Mouse (Mus musculus) limb, embryonic 14.5 days (tissue): ENCODE measurements at regions not wholly inside any gene's neighbourhood (a gene's known extent, or its start where the extent isn't known, plus 50 kb on each side); places are given as distances from the start of the nearest gene placed in this dataset.

Source experiments
- ATAC-seq: fragments of 200-750 bp; cut with Nextera tagmentation; 2 replicates; pipeline ENCODE4 v1.8.0; 2017; ENCODE audit warnings: low read depth, moderate number of reproducible peaks, moderate TSS enrichment; ENCODE audit not compliant: low FRiP score
- DNase-seq: peaks from one replicate; pipeline ENCODE4 v3.0.0-alpha.2; 2015; ENCODE audit warnings: low spot score
- H3K27ac ChIP-seq: fragments of 300-500 bp; sonication (generic); replicated peaks from 2 replicates; pipeline ENCODE4 v1.5.1; 2014; ENCODE audit warnings: low read depth, mild to moderate bottlenecking, low read length, moderate library complexity, mixed read lengths
- H3K27me3 ChIP-seq: fragments of 300-500 bp; sonication (generic); 2 replicates; pipeline ENCODE4 v1.6.1; 2014; ENCODE audit warnings: low read length, mixed read lengths; ENCODE audit not compliant: control insufficient read depth, insufficient read depth
- H3K36me3 ChIP-seq: fragments of 300-500 bp; sonication (generic); 2 replicates; pipeline ENCODE4 v1.6.1; 2014; ENCODE audit warnings: mild to moderate bottlenecking, low read length, moderate library complexity, mixed read lengths; ENCODE audit not compliant: control insufficient read depth, insufficient read depth
- H3K4me1 ChIP-seq: fragments of 300-500 bp; sonication (generic); 2 replicates; pipeline ENCODE4 v1.6.1; 2014; ENCODE audit warnings: antibody characterized with exemption, low read length, mixed read lengths; ENCODE audit not compliant: control insufficient read depth, insufficient read depth
- H3K4me2 ChIP-seq: fragments of 300-500 bp; sonication (generic); replicated peaks from 2 replicates; pipeline ENCODE4 v1.6.1; 2014; ENCODE audit warnings: low read depth, mild to moderate bottlenecking, low read length, moderate library complexity; ENCODE audit not compliant: severe bottlenecking
- H3K4me3 ChIP-seq: fragments of 300-500 bp; sonication (generic); replicated peaks from 2 replicates; pipeline ENCODE4 v1.5.1; 2014; ENCODE audit warnings: low read length
- H3K9ac ChIP-seq: fragments of 300-500 bp; sonication (generic); 2 replicates; pipeline ENCODE4 v1.6.1; 2014; ENCODE audit warnings: mild to moderate bottlenecking, low read depth, low read length, moderate library complexity; ENCODE audit not compliant: severe bottlenecking
- H3K9me3 ChIP-seq: fragments of 300-500 bp; sonication (generic); 2 replicates; pipeline ENCODE4 v1.6.1; 2016; ENCODE audit warnings: low read length; ENCODE audit not compliant: control insufficient read depth
- POLR2A ChIP-seq: fragments of 200-500 bp; IDR thresholded peaks from 2 replicates; pipeline ENCODE4 v1.8.0; 2012; ENCODE audit warnings: inconsistent platforms, mild to moderate bottlenecking, moderate library complexity, borderline replicate concordance; ENCODE audit not compliant: insufficient read depth, insufficient read length; ENCODE audit errors: extremely low read depth
- WGBS: fragments of 180-500 bp; shearing (Covaris S2); extraction: QIAGEN DNeasy Blood & Tissue Kit; methylation state at CpG from one replicate; pipeline ENCODE4 v1.1.7; 2014; 5-methylcytosine and 5-hydroxymethylcytosine counted together

DNA sequence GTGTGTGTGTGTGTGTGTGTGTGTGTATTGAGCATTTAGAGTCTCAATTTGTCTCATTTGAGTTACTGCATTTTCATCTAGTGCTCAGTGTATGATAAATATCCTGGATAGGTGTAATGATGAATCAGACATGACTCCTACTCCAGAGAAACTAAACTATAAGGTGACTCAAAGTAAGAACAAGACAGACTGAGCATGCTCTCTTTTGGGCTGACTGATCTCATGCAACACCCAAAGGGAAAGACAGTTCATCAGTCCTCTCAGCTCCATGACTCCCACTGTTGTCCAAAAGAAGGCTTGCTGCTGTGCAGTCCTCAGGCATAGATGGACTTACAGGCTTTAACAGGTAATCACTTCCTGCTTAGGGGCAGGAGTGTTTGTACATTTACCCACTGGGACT is 132.7 kb upstream of the Itga4 start:
- Histone ChIP-seq H3K27ac (no peak overlapping the region), H3K9me3 (no peaks in the 10 kb centered on the region), H3K4me2 (no peak overlapping the region), H3K9ac (no peak overlapping the region), H3K36me3 (no peaks in the 10 kb centered on the region), H3K4me1 (no peaks in the 10 kb centered on the region), H3K27me3 (no peaks in the 10 kb centered on the region), H3K4me3 (no peak overlapping the region)
- DNase-seq (no peak), ATAC-seq (no peak)
- TF ChIP-seq POLR2A = no peak

DNA sequence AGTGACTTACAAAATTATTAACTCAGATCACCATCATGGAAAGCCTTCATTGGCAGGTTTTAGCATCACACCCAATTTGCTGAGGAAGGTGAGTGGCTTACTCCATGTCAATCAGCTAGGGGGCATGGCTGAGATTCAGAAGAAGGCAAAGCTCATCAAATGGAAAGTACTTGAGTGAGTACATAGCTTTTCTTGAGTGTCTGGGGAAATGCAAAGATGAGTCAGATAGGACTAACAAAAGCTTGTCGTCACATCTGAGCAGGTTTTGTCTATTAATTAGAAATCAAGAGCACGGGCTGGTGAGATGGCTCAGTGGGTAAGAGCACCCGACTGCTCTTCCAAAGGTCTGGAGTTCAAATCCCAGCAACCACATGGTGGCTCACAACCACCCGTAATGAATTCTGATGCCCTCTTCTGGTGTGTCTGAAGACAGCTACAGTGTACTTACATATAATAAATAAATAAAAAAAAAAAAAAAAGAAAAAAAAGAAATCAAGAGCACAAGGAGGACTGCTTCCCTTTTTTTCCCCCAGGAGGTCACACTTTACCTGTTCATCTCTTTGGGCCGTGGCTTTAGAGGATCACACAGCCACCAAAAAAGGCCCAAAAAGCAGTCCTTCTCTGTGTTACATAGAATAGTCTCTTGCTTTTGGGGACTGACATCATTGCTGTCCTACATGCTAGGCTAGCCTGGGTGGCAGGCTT is 130.8 kb upstream of the Itga4 start:
- H3K4me2 ChIP-seq = no peak overlapping the region
- no peaks in the 10 kb centered on the region for H3K9me3 ChIP-seq
- no peak overlapping the region for H3K27ac ChIP-seq
- 96% methylated on average over 4 of the region's 5 CpGs for whole genome bisulfite sequencing
- no peaks in the 10 kb centered on the region for H3K4me1 ChIP-seq
- no peaks in the 10 kb centered on the region for H3K27me3 ChIP-seq
- TF ChIP-seq POLR2A = no peak
- no peaks in the 10 kb centered on the region for H3K36me3 ChIP-seq
- no peak overlapping the region for H3K4me3 ChIP-seq
- DNase-seq = no peak
- no peak for ATAC-seq
- no peak overlapping the region for H3K9ac ChIP-seq

DNA sequence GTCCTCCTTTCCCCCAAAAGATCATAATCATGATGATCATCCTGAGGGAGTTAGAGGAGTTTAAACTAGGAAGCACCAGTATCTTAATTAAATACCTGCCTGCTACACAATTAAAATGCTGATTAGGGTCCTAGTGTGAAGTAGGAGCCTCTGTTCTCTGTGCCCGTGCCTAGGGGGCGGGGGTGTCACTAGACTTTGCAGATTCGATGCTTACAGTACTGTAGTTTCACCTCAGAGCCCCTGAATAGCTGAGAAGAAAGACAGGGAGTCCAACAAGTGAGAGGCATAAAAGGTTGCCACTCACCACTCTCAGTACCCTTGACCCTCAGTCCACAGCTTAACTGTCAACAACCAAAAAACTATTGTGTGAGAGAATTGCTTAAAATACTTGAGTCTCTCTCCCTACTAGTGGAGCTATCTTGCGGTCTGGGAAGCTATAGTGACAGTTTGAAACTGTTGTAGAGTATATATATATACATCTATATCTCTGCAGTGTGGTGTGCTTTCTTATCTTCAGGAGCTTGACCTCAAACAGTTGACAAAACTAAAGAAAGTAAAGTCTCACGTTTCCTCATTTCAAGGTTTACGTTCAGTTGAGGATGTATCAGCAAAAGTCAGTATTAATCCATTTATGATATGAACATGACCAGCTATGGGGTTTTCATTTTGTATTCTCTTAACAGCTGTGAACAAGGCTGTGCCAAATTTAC is 128.9 kb upstream of the Itga4 start:
- WGBS = 52% methylated on average over 6 of the region's 6 CpGs
- no peak overlapping the region for H3K9ac ChIP-seq
- H3K27me3 ChIP-seq = no peaks in the 10 kb centered on the region
- ATAC-seq (no peak), DNase-seq (no peak)
- H3K9me3 ChIP-seq = no peaks in the 10 kb centered on the region
- H3K27ac ChIP-seq = no peak overlapping the region
- H3K4me1 ChIP-seq = no peaks in the 10 kb centered on the region
- no peaks in the 10 kb centered on the region for H3K36me3 ChIP-seq
- H3K4me3 ChIP-seq = no peak overlapping the region
- no peak overlapping the region for H3K4me2 ChIP-seq
- TF ChIP-seq POLR2A = no peak

DNA sequence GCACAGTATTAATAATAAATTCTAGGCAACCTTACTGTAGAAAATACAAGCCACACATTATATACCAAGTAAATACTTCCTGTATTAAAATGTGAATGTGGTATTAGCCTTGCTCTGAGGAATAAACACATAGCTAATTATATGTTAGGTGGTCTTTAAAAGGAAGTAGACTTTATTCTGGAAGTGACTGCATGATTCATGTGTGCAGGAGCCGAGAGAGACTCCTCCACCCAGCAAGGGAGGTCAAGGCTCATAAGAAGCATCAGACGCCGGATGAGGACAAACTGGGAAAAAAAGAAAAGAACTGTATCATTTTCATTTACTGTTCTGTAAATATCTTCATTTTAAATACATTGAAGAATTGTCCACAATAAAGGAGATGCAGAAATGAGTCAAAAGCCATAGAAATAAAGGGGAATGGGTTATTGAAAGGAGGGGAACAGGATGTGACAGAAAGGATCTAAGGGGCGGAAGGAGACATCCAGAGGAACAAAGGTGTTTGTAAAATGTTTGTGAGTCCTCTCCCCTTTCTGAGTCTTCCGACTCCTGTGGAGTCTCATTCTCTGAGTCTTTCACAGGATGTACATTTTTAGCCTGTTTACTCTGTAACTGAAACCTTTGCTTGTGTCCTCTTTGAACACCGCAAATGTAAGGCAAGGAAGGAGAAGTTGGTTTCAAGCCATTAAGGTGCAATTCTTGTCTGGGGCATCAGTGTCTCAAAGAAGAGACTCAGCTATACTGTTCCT is 128.1 kb upstream of the Itga4 start:
- Histone ChIP-seq H3K36me3 (no peaks in the 10 kb centered on the region), H3K9me3 (no peaks in the 10 kb centered on the region), H3K4me2 (no peak overlapping the region), H3K4me1 (no peaks in the 10 kb centered on the region), H3K4me3 (no peak overlapping the region), H3K27ac (no peak overlapping the region), H3K9ac (no peak overlapping the region), H3K27me3 (no peaks in the 10 kb centered on the region)
- no peak for DNase-seq
- WGBS = 77% methylated on average over 6 of the region's 6 CpGs
- no peak for ATAC-seq
- no peak for TF ChIP-seq POLR2A

DNA sequence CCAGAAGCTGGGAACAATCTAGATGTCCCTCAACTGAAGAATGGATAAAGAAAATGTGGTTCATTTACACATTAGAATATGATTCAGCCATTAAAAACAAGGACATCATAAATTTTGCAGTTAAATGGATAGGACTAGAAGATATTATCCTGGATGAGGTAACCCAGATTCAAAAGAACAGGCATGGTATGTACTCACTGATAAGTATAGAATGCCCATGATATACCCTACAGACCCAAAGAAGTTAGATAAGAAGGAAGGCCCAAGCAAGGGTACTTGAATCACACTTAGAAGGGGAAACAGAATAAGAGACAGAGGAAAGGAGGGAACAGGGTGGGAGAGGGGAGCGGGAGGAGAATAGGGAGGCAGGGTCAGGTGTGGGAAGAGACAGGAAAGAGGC is 127.4 kb upstream of the Itga4 start:
- H3K27me3 ChIP-seq = no peaks in the 10 kb centered on the region
- no peak for TF ChIP-seq POLR2A
- WGBS = 88% methylated on average over 1 of the region's 1 CpGs
- no peak overlapping the region for H3K4me2 ChIP-seq
- no peak overlapping the region for H3K27ac ChIP-seq
- no peaks in the 10 kb centered on the region for H3K4me1 ChIP-seq
- no peak overlapping the region for H3K4me3 ChIP-seq
- DNase-seq (no peak), ATAC-seq (no peak)
- no peak overlapping the region for H3K9ac ChIP-seq
- no peaks in the 10 kb centered on the region for H3K36me3 ChIP-seq
- no peaks in the 10 kb centered on the region for H3K9me3 ChIP-seq
